In the genomic region with DNA sequence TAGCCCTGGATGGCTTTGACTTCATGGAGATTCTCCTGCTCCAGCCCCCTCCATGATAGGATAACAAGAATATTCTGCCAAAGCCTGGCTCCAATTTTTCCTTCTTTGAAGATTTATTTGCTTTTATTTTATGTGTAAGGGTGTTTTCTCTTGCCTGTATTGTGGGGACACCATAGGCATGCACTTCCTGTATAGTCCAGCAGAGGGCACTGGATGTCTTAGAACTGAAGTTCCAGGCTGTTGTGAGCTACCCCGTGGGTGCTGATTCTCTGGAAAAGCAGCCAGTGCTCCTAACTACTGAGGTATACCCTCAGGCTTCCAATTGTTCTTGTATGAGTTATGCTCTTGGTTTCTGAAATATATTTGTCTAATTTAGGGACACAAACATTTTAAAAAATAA, we compare ENCODE assay signal across 8 mouse cellular contexts. TPM values are rescaled to one million over a fixed set of nuclear protein-coding genes. Genes with fewer than 3 reads are reported as not detected.
DNase-seq lines count a peak whose midpoint lies in the region; ATAC-seq and TF ChIP-seq lines count a peak whose summit lies in the region.

No protein-coding gene starts in this region.

- peak; percentile 22 to 33 for DNase-seq in cerebellum, adult 18-20 months
- peak; percentile 84 for DNase-seq in midbrain, embryonic 11.5 days (ENCODE audit: low spot score, missing footprints)
- DNase-seq in cerebellum, adult 2 months, result peak; percentile 3 to 39
- peak; percentile 56 for DNase-seq in heart, postnatal 4 days
- DNase-seq in lung, postnatal 0 days (ENCODE audit: low spot score), result peak; percentile 5
- peak; percentile 11 to 14 for DNase-seq in spleen, postnatal 36 days (ENCODE audit: low spot score in 2 of 2)

- peak; percentile 44; the same call in 1 of the 2 replicates for TF ChIP-seq CTCF in cerebellum, adult 2 months (IDR thresholded peaks at IDR 0.05; ENCODE audit: borderline replicate concordance, insufficient read depth, low read depth, low read length)
- TF ChIP-seq CTCF in lung, postnatal 0 days (IDR thresholded peaks at IDR 0.05), result peak; percentile 74

- no peaks in the 10 kb centered on the region for H3K9me3 ChIP-seq in midbrain, embryonic 11.5 days (ENCODE audit: control insufficient read depth, low read length)
- H3K9me3 ChIP-seq in midbrain, embryonic 16.5 days (replicated peaks; ENCODE audit: control insufficient read depth, low read length, poor library complexity, severe bottlenecking), result no peaks in the 10 kb centered on the region
- no peaks in the 10 kb centered on the region for H3K9me3 ChIP-seq in lung, postnatal 0 days (ENCODE audit: low read length)

- no peak for TF ChIP-seq POLR2A in cerebellum, adult 2 months (IDR thresholded peaks at IDR 0.05; ENCODE audit: borderline replicate concordance, insufficient read depth, low read length)

- no peaks in the 10 kb centered on the region for H3K4me1 ChIP-seq in midbrain, embryonic 11.5 days (ENCODE audit: control insufficient read depth, insufficient read depth, low read length)
- no peaks in the 10 kb centered on the region for H3K4me1 ChIP-seq in midbrain, embryonic 16.5 days (ENCODE audit: control insufficient read depth, insufficient read depth, low read length)
- no peaks in the 10 kb centered on the region for H3K4me1 ChIP-seq in cerebellum, adult 2 months (ENCODE audit: control insufficient read depth, insufficient read depth, low read length)
- H3K4me1 ChIP-seq in lung, postnatal 0 days (ENCODE audit: insufficient read depth, low read depth, low read length), result no peaks in the 10 kb centered on the region

- no peak overlapping the region for H3K27ac ChIP-seq in midbrain, embryonic 11.5 days (ENCODE audit: low read depth, low read length)
- no peak overlapping the region for H3K27ac ChIP-seq in midbrain, embryonic 16.5 days (ENCODE audit: low read length)
- no peak overlapping the region for H3K27ac ChIP-seq in cerebellum, adult 2 months (ENCODE audit: insufficient read depth, low read length)
- no peak overlapping the region for H3K27ac ChIP-seq in lung, postnatal 0 days (ENCODE audit: low read length)

- no peak overlapping the region for H3K9ac ChIP-seq in midbrain, embryonic 11.5 days (ENCODE audit: low read length)
- no peak overlapping the region for H3K9ac ChIP-seq in midbrain, embryonic 16.5 days (ENCODE audit: low read depth, low read length)
- H3K9ac ChIP-seq in lung, postnatal 0 days (replicated peaks; ENCODE audit: low read depth), result no peak overlapping the region

- no peak overlapping the region for H3K4me3 ChIP-seq in midbrain, embryonic 11.5 days (ENCODE audit: low read depth, low read length)
- no peak overlapping the region for H3K4me3 ChIP-seq in midbrain, embryonic 16.5 days (ENCODE audit: low read depth, low read length)
- H3K4me3 ChIP-seq in cerebellum, adult 2 months (replicated peaks; ENCODE audit: insufficient read depth, low read depth, low read length), result no peak overlapping the region
- H3K4me3 ChIP-seq in lung, postnatal 0 days (ENCODE audit: low read depth, low read length), result no peak overlapping the region

- H3K27me3 ChIP-seq in midbrain, embryonic 11.5 days (ENCODE audit: control insufficient read depth, insufficient read depth, low read length), result no peaks in the 10 kb centered on the region
- H3K27me3 ChIP-seq in midbrain, embryonic 16.5 days (ENCODE audit: control insufficient read depth, insufficient read depth, low read depth, low read length), result no peaks in the 10 kb centered on the region
- H3K27me3 ChIP-seq in cerebellum, adult 2 months (ENCODE audit: control insufficient read depth, insufficient read depth, low read length), result no peaks in the 10 kb centered on the region
- H3K27me3 ChIP-seq in lung, postnatal 0 days (replicated peaks; ENCODE audit: insufficient read depth, low read length), result no peaks in the 10 kb centered on the region

- TF ChIP-seq EP300 in lung, postnatal 0 days (IDR thresholded peaks at IDR 0.05), result no peak

- WGBS in midbrain, embryonic 11.5 days, result 22% methylated on average over 1 of the region's 1 CpGs
- 6% methylated on average over 1 of the region's 1 CpGs for WGBS in midbrain, embryonic 16.5 days
- 8% methylated on average over 1 of the region's 1 CpGs for WGBS in cerebellum, adult 2 months
- 24% methylated on average over 1 of the region's 1 CpGs for WGBS in lung, postnatal 0 days

- no peak for ATAC-seq in cerebellum, adult (ENCODE audit: insufficient number of reproducible peaks, low FRiP score, low TSS enrichment)
- no peak for ATAC-seq in midbrain, embryonic 11.5 days (ENCODE audit: low FRiP score)
- no peak for ATAC-seq in midbrain, embryonic 16.5 days
- ATAC-seq in lung, postnatal 0 days, result no peak

- no peaks in the 10 kb centered on the region for H3K36me3 ChIP-seq in midbrain, embryonic 11.5 days (ENCODE audit: control insufficient read depth, insufficient read depth, low read length)
- H3K36me3 ChIP-seq in midbrain, embryonic 16.5 days (ENCODE audit: control insufficient read depth, insufficient read depth, low read length), result no peaks in the 10 kb centered on the region
- no peaks in the 10 kb centered on the region for H3K36me3 ChIP-seq in lung, postnatal 0 days (ENCODE audit: insufficient read depth, low read length)

- H3K4me2 ChIP-seq in midbrain, embryonic 11.5 days, result no peak overlapping the region
- no peak overlapping the region for H3K4me2 ChIP-seq in midbrain, embryonic 16.5 days (ENCODE audit: low read length)
- H3K4me2 ChIP-seq in lung, postnatal 0 days (replicated peaks; ENCODE audit: low read depth, low read length), result no peak overlapping the region

RNA-seq across cellular contexts. Expression of a gene that starts 29.9 kb away (rescaled TPM):
- polyA plus RNA-seq in midbrain, embryonic 11.5 days (2014; fragmentation: Nextera tagmentation; extraction: Ambion mirVana), result 657 and 675 TPM in 2 replicates
- polyA plus RNA-seq in midbrain, embryonic 16.5 days (2015; fragmentation: Nextera tagmentation; extraction: Ambion mirVana), result 342 TPM in 2 replicates
- polyA plus RNA-seq in cerebellum, adult 2 months (2012; rRNA removed), result 438 and 491 TPM in 2 replicates
- 1,000 to 10,000 TPM; 1,029 to 1,222 TPM for total RNA-seq in heart, postnatal 4 days (2021)
- 614 and 632 TPM in 2 replicates for polyA plus RNA-seq in lung, postnatal 0 days (2015; fragmentation: Nextera tagmentation; extraction: Ambion mirVana)

RNA-seq across cellular contexts. Expression of a gene that starts 32.9 kb away (rescaled TPM):
- polyA plus RNA-seq in midbrain, embryonic 11.5 days (2014; fragmentation: Nextera tagmentation; extraction: Ambion mirVana), result 7.1 and 9.4 TPM in 2 replicates
- 14.9 and 17.5 TPM in 2 replicates for polyA plus RNA-seq in midbrain, embryonic 16.5 days (2015; fragmentation: Nextera tagmentation; extraction: Ambion mirVana)
- 11.4 and 13.2 TPM in 2 replicates for polyA plus RNA-seq in cerebellum, adult 2 months (2012; rRNA removed)
- 10 to 100 TPM; 64.2 to 67.5 TPM for total RNA-seq in heart, postnatal 4 days (2021)
- 3.3 and 3.6 TPM in 2 replicates for polyA plus RNA-seq in lung, postnatal 0 days (2015; fragmentation: Nextera tagmentation; extraction: Ambion mirVana)

Comparison
In these comparisons a context has a peak if more than half of its experiments do, and no peak if none do; other contexts are left out.
1. DNase-seq: peak in every context shown above with its lines; median percentile 84 in midbrain, embryonic 11.5 days; 56 in heart, postnatal 4 days; 28 in cerebellum, adult 18-20 months; 21 in cerebellum, adult 2 months; 12 in spleen, postnatal 36 days; 5 in lung, postnatal 0 days.